Comparison of ENCODE assay signal across 13 mouse cellular contexts in the genomic region with DNA sequence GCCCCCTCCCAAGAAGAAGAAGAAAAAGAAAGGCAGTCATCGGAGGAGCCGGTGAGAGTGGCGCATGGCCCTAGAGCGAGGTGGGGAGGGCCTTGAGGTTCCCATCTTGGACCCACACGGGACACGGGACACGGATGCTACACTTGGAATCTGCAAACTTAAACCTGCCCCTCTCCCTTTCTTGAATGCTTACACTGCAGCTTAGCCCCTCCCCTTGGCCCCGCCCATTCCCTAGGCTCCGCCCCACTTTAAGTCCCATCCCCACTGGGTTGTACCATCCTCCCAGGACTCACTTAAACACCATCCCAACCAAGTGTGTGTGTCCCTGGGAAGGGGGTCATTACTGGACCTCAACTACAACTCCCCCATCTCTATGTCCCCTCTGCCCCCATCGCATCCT. TPM values are rescaled to one million over a fixed set of nuclear protein-coding genes. Genes with fewer than 3 reads are reported as not detected.
DNase-seq lines count a peak whose midpoint lies in the region; ATAC-seq and TF ChIP-seq lines count a peak whose summit lies in the region.
"Had no signal": no experiment of that assay in that cellular context is flagged by ENCODE, and none has a peak within 500 bp of the region (broad histone marks: within the 10 kb centered on the region; RNA-seq: fewer than 3 reads in every experiment).

No protein-coding gene starts in this region.

- peaks cover 47% of the 10 kb centered on the region for H3K4me1 ChIP-seq in hindbrain, embryonic 10.5 days (replicated peaks)
- peaks cover 2% of the 10 kb centered on the region; the same call in 1 of the 2 replicates for H3K4me1 ChIP-seq in hindbrain, postnatal 0 days (ENCODE audit: insufficient read depth, low read length)
- peaks cover 4% of the 10 kb centered on the region; the same call in 1 of the 2 replicates for H3K4me1 ChIP-seq in embryonic facial prominence, embryonic 11.5 days (ENCODE audit: control insufficient read depth, insufficient read depth, low read length)
- H3K4me1 ChIP-seq in midbrain, embryonic 13.5 days (replicated peaks): peaks cover 72% of the 10 kb centered on the region
- peaks cover 16% of the 10 kb centered on the region; the same call in 1 of the 2 replicates for H3K4me1 ChIP-seq in heart, embryonic 12.5 days (replicated peaks)
- H3K4me1 ChIP-seq: liver, embryonic 12.5 days had no signal

- peak overlapping the region; percentile 50 for H3K4me3 ChIP-seq in hindbrain, embryonic 10.5 days
- no peak overlapping the region for H3K4me3 ChIP-seq in hindbrain, postnatal 0 days (ENCODE audit: low read length)
- no peak overlapping the region for H3K4me3 ChIP-seq in embryonic facial prominence, embryonic 11.5 days (ENCODE audit: low read depth, low read length)
- H3K4me3 ChIP-seq in midbrain, embryonic 13.5 days (replicated peaks): peak overlapping the region; percentile 26
- no peak overlapping the region for H3K4me3 ChIP-seq in heart, embryonic 12.5 days
- H3K4me3 ChIP-seq: liver, embryonic 12.5 days had no signal

- no peak overlapping the region for H3K4me2 ChIP-seq in hindbrain, postnatal 0 days (ENCODE audit: low read depth, low read length)
- peak overlapping the region; percentile 21; the same call in 1 of the 2 replicates for H3K4me2 ChIP-seq in embryonic facial prominence, embryonic 11.5 days (ENCODE audit: low read depth, low read length)
- peak overlapping the region; percentile 50 for H3K4me2 ChIP-seq in midbrain, embryonic 13.5 days (replicated peaks)
- H3K4me2 ChIP-seq in heart, embryonic 12.5 days: no peak overlapping the region
- H3K4me2 ChIP-seq: liver, embryonic 12.5 days had no signal

- peaks cover 2% of the 10 kb centered on the region; the same call in 1 of the 2 replicates for H3K9me3 ChIP-seq in hindbrain, embryonic 10.5 days
- H3K9me3 ChIP-seq in hindbrain, postnatal 0 days (ENCODE audit: low read length): no peaks in the 10 kb centered on the region
- no peaks in the 10 kb centered on the region for H3K9me3 ChIP-seq in embryonic facial prominence, embryonic 11.5 days (replicated peaks; ENCODE audit: control insufficient read depth, low read length)
- no peaks in the 10 kb centered on the region for H3K9me3 ChIP-seq in midbrain, embryonic 13.5 days
- 0 out of 2 replicates have a peak, but pooled peaks cover 3% of the 10 kb centered on the region for H3K9me3 ChIP-seq in heart, embryonic 12.5 days (replicated peaks)
- H3K9me3 ChIP-seq: liver, embryonic 12.5 days had no signal

- H3K27me3 ChIP-seq in hindbrain, embryonic 10.5 days (ENCODE audit: insufficient read depth, poor library complexity, severe bottlenecking): peaks cover 85% of the 10 kb centered on the region
- H3K27me3 ChIP-seq in hindbrain, postnatal 0 days (ENCODE audit: insufficient read depth, low read length): peaks cover 12% of the 10 kb centered on the region
- peaks cover 45% of the 10 kb centered on the region for H3K27me3 ChIP-seq in embryonic facial prominence, embryonic 11.5 days (ENCODE audit: control insufficient read depth, insufficient read depth, low read length)
- peaks cover 37% of the 10 kb centered on the region for H3K27me3 ChIP-seq in midbrain, embryonic 13.5 days
- peaks cover 85% of the 10 kb centered on the region for H3K27me3 ChIP-seq in heart, embryonic 12.5 days (replicated peaks)

- 4% methylated on average over 10 of the region's 10 CpGs for WGBS in hindbrain, embryonic 10.5 days
- WGBS in hindbrain, postnatal 0 days: 14% methylated on average over 9 of the region's 10 CpGs
- WGBS in embryonic facial prominence, embryonic 11.5 days: under 1% methylated on average over 10 of the region's 10 CpGs
- WGBS in midbrain, embryonic 13.5 days: 5% methylated on average over 10 of the region's 10 CpGs
- 6% methylated on average over 10 of the region's 10 CpGs for WGBS in heart, embryonic 12.5 days

- H3K27ac ChIP-seq in hindbrain, embryonic 10.5 days: peak overlapping the region; percentile 90
- H3K27ac ChIP-seq in hindbrain, postnatal 0 days: no peak overlapping the region
- no peak overlapping the region; the same call in 1 of the 2 replicates for H3K27ac ChIP-seq in embryonic facial prominence, embryonic 11.5 days (replicated peaks; ENCODE audit: low read depth, low read length)
- H3K27ac ChIP-seq in midbrain, embryonic 13.5 days: peak overlapping the region; percentile 95
- H3K27ac ChIP-seq in heart, embryonic 12.5 days (ENCODE audit: poor library complexity, severe bottlenecking): no peak overlapping the region
- H3K27ac ChIP-seq: liver, embryonic 12.5 days had no signal

- DNase-seq in hindbrain, embryonic 10.5 days (ENCODE audit: low spot score): peak; percentile 59
- no peak for DNase-seq in hindbrain, postnatal 0 days (ENCODE audit: low spot score)
- peak; percentile 86 for DNase-seq in ES-CJ7 (ENCODE audit: low read depth, low spot score)
- peak; percentile 25 for DNase-seq in embryonic facial prominence, embryonic 11.5 days (ENCODE audit: low spot score)
- DNase-seq in left cerebral cortex, adult 11 months (ENCODE audit: low spot score): no peak
- DNase-seq: adrenal gland, adult 8-10 months; cerebellum, adult 9-11 months had no signal

- H3K36me3 ChIP-seq in hindbrain, embryonic 10.5 days: no peaks in the 10 kb centered on the region
- H3K36me3 ChIP-seq in hindbrain, postnatal 0 days (ENCODE audit: insufficient read depth, low read length): peaks cover 4% of the 10 kb centered on the region; the same call in 1 of the 2 replicates
- no peaks in the 10 kb centered on the region for H3K36me3 ChIP-seq in embryonic facial prominence, embryonic 11.5 days (replicated peaks; ENCODE audit: control insufficient read depth, insufficient read depth, low read depth, low read length)
- peaks cover 8% of the 10 kb centered on the region for H3K36me3 ChIP-seq in midbrain, embryonic 13.5 days
- no peaks in the 10 kb centered on the region for H3K36me3 ChIP-seq in heart, embryonic 12.5 days
- H3K36me3 ChIP-seq: liver, embryonic 12.5 days had no signal

- no peak overlapping the region; the same call in 1 of the 2 replicates for H3K9ac ChIP-seq in hindbrain, postnatal 0 days (replicated peaks; ENCODE audit: low read length)
- no peak overlapping the region for H3K9ac ChIP-seq in embryonic facial prominence, embryonic 11.5 days (replicated peaks; ENCODE audit: low read length)
- peak overlapping the region; percentile 61 for H3K9ac ChIP-seq in midbrain, embryonic 13.5 days (replicated peaks)
- H3K9ac ChIP-seq in heart, embryonic 12.5 days: no peak overlapping the region
- H3K9ac ChIP-seq: liver, embryonic 12.5 days had no signal

- ATAC-seq in hindbrain, postnatal 0 days: no peak
- no peak for ATAC-seq in embryonic facial prominence, embryonic 11.5 days (replicated peaks; ENCODE audit: insufficient number of reproducible peaks, low FRiP score, low TSS enrichment, low read depth)
- no peak for ATAC-seq in midbrain, embryonic 13.5 days
- ATAC-seq in frontal cortex, adult (ENCODE audit: low TSS enrichment): no peak
- ATAC-seq in heart, embryonic 12.5 days (ENCODE audit: insufficient number of reproducible peaks, low FRiP score): no peak; the same call in 1 of the 2 replicates
- ATAC-seq: liver, embryonic 12.5 days had no signal

- no peak for TF ChIP-seq CTCF in hindbrain, postnatal 0 days (IDR thresholded peaks at IDR 0.05; ENCODE audit: low read depth)

RNA-seq across cellular contexts. Expression of gene Hspb1, which starts 35.3 kb away (rescaled TPM):
- 10.6 and 24.0 TPM in 2 replicates for polyA plus RNA-seq in hindbrain, embryonic 10.5 days (2016; fragmentation: Nextera tagmentation; extraction: Ambion mirVana)
- total RNA-seq in hindbrain, postnatal 0 days (2014; rRNA removed): 29.4 and 29.6 TPM in 2 replicates
- polyA plus RNA-seq in hindbrain, postnatal 0 days (2015; fragmentation: Nextera tagmentation; extraction: Ambion mirVana): 28.0 and 30.0 TPM in 2 replicates
- polyA plus RNA-seq in embryonic facial prominence, embryonic 11.5 days (2014; fragmentation: Nextera tagmentation; extraction: Ambion mirVana): 27.3 and 38.2 TPM in 2 replicates
- 6.8 and 7.1 TPM in 2 replicates for polyA plus RNA-seq in midbrain, embryonic 13.5 days (2015; fragmentation: Nextera tagmentation; extraction: Ambion mirVana)
- 916 and 1,021 TPM in 2 replicates for polyA plus RNA-seq in heart, embryonic 12.5 days (2016; fragmentation: Nextera tagmentation; extraction: Ambion mirVana)

RNA-seq across cellular contexts. Expression of gene Srrm3, which starts 45.7 kb away (rescaled TPM):
- polyA plus RNA-seq in hindbrain, embryonic 10.5 days (2016; fragmentation: Nextera tagmentation; extraction: Ambion mirVana): 18.8 and 38.5 TPM in 2 replicates
- 75.8 and 106 TPM in 2 replicates for total RNA-seq in hindbrain, postnatal 0 days (2014; rRNA removed)
- 50.8 and 55.7 TPM in 2 replicates for polyA plus RNA-seq in hindbrain, postnatal 0 days (2015; fragmentation: Nextera tagmentation; extraction: Ambion mirVana)
- polyA plus RNA-seq in embryonic facial prominence, embryonic 11.5 days (2014; fragmentation: Nextera tagmentation; extraction: Ambion mirVana): 3.2 and 3.3 TPM in 2 replicates
- 91.4 and 124 TPM in 2 replicates for polyA plus RNA-seq in midbrain, embryonic 13.5 days (2015; fragmentation: Nextera tagmentation; extraction: Ambion mirVana)
- polyA plus RNA-seq in heart, embryonic 12.5 days (2016; fragmentation: Nextera tagmentation; extraction: Ambion mirVana): 0.22 TPM in 1 of 2 replicates, not detected in the other
- total RNA-seq: CH12.LX had no signal
- polyA plus RNA-seq: heart, postnatal 0 days; liver, embryonic 12.5 days had no signal

Comparison
In these comparisons a context has a peak if more than half of its experiments do, and no peak if none do; other contexts are left out.
1. DNase-seq: peak in hindbrain, embryonic 10.5 days (single experiment), ES-CJ7 (single experiment) and embryonic facial prominence, embryonic 11.5 days (single experiment); none in hindbrain, postnatal 0 days (single experiment) and left cerebral cortex, adult 11 months (single experiment).
2. H3K27ac ChIP-seq: peak in hindbrain, embryonic 10.5 days (single experiment) and midbrain, embryonic 13.5 days (single experiment); none in hindbrain, postnatal 0 days (single experiment), embryonic facial prominence, embryonic 11.5 days (single experiment) and heart, embryonic 12.5 days (single experiment).
3. H3K4me3 ChIP-seq: peak in hindbrain, embryonic 10.5 days (single experiment) and midbrain, embryonic 13.5 days (single experiment); none in hindbrain, postnatal 0 days (single experiment), embryonic facial prominence, embryonic 11.5 days (single experiment) and heart, embryonic 12.5 days (single experiment).
4. H3K4me2 ChIP-seq: peak in embryonic facial prominence, embryonic 11.5 days (single experiment) and midbrain, embryonic 13.5 days (single experiment); none in hindbrain, postnatal 0 days (single experiment) and heart, embryonic 12.5 days (single experiment).
5. RNA of gene Hspb1, which starts 35.3 kb away (polyA plus RNA-seq): 916 to 1,021 TPM in heart, embryonic 12.5 days; 28.0 to 30.0 TPM in hindbrain, postnatal 0 days, 27.3 to 38.2 TPM in embryonic facial prominence, embryonic 11.5 days, 10.6 to 24.0 TPM in hindbrain, embryonic 10.5 days and 6.8 to 7.1 TPM in midbrain, embryonic 13.5 days; every median in the first group is over 10 times any median in the second.